Mouse (Mus musculus) heart, embryonic 15.5 days (tissue): ENCODE measurements at regions not wholly inside any gene's neighbourhood (a gene's known extent, or its start where the extent isn't known, plus 50 kb on each side); places are given as distances from the start of the nearest gene placed in this dataset.

Source experiments
- ATAC-seq: fragments of 200-750 bp; cut with Nextera tagmentation; replicated peaks from 2 replicates; pipeline ENCODE4 v1.8.0; 2017; ENCODE audit warnings: low read depth, moderate TSS enrichment; ENCODE audit not compliant: insufficient number of reproducible peaks, insufficient read depth, low FRiP score
- H3K27ac ChIP-seq: fragments of 300-500 bp; sonication (generic); 2 replicates; pipeline ENCODE4 v1.5.1; 2015; ENCODE audit warnings: mild to moderate bottlenecking, inconsistent platforms
- H3K27me3 ChIP-seq: fragments of 300-500 bp; sonication (generic); 2 replicates; pipeline ENCODE4 v1.6.1; 2015; ENCODE audit warnings: inconsistent platforms
- H3K36me3 ChIP-seq: fragments of 300-500 bp; sonication (generic); 2 replicates; pipeline ENCODE4 v1.6.1; 2015; ENCODE audit warnings: mild to moderate bottlenecking, inconsistent platforms
- H3K4me1 ChIP-seq: fragments of 300-500 bp; sonication (generic); replicated peaks from 2 replicates; pipeline ENCODE4 v1.6.1; 2015; ENCODE audit warnings: inconsistent platforms
- H3K4me2 ChIP-seq: fragments of 300-500 bp; sonication (generic); 2 replicates; pipeline ENCODE4 v1.6.1; 2015; ENCODE audit warnings: inconsistent platforms, mild to moderate bottlenecking, moderate library complexity
- H3K4me3 ChIP-seq: fragments of 300-500 bp; sonication (generic); 2 replicates; pipeline ENCODE4 v1.5.1; 2015; ENCODE audit warnings: mild to moderate bottlenecking, inconsistent platforms
- H3K9ac ChIP-seq: fragments of 300-500 bp; sonication (generic); 2 replicates; pipeline ENCODE4 v1.6.1; 2015; ENCODE audit warnings: mild to moderate bottlenecking, inconsistent platforms
- H3K9me3 ChIP-seq: fragments of 300-500 bp; sonication (generic); replicated peaks from 2 replicates; pipeline ENCODE4 v1.6.1; 2016; ENCODE audit warnings: inconsistent platforms
- WGBS: fragments of 180-500 bp; shearing (Covaris S2); methylation state at CpG from one replicate; pipeline ENCODE4 v1.1.7; 2015; ENCODE audit warnings: mixed read lengths; 5-methylcytosine and 5-hydroxymethylcytosine counted together

GRCm38 (mm10) chr17:87569981-87570380 lies 65.8 kb upstream of the Epcam start:
- no peak overlapping the region for H3K9ac ChIP-seq
- H3K9me3 ChIP-seq, result no peaks in the 10 kb centered on the region
- no peak overlapping the region for H3K4me3 ChIP-seq
- WGBS, result 76% methylated on average over 9 of the region's 9 CpGs
- 0 out of 2 replicates have a peak, but pooled peaks cover 7% of the 10 kb centered on the region for H3K27me3 ChIP-seq
- no peak for ATAC-seq
- H3K4me1 ChIP-seq, result peaks cover 6% of the 10 kb centered on the region; the same call in 1 of the 2 replicates
- no peaks in the 10 kb centered on the region for H3K36me3 ChIP-seq
- H3K4me2 ChIP-seq, result no peak overlapping the region
- H3K27ac ChIP-seq, result no peak overlapping the region

- WGBS, result 51% methylated on average over 18 of the region's 18 CpGs
- Histone ChIP-seq H3K27me3 (0 out of 2 replicates have a peak, but pooled peaks cover 7% of the 10 kb centered on the region), H3K9me3 (no peaks in the 10 kb centered on the region), H3K36me3 (no peaks in the 10 kb centered on the region), H3K9ac (no peak overlapping the region), H3K4me2 (peak overlapping the region; percentile 63), H3K27ac (no peak overlapping the region), H3K4me1 (peaks cover 6% of the 10 kb centered on the region; the same call in 1 of the 2 replicates), H3K4me3 (peak overlapping the region; percentile 35; the same call in 1 of the 2 replicates)
- ATAC-seq, result no peak; the same call in 1 of the 2 replicates
Observed at GRCm38 (mm10) chr17:87570676-87571344, 65.0 kb upstream of the Epcam start.

- H3K36me3 ChIP-seq, result no peaks in the 10 kb centered on the region
- H3K4me1 ChIP-seq, result peaks cover 6% of the 10 kb centered on the region; the same call in 1 of the 2 replicates
- no peaks in the 10 kb centered on the region for H3K9me3 ChIP-seq
- H3K4me2 ChIP-seq, result peak overlapping the region; percentile 63
- no peak overlapping the region for H3K9ac ChIP-seq
- H3K4me3 ChIP-seq, result peak overlapping the region; percentile 35
- ATAC-seq, result peak; percentile 69; the same call in 1 of the 2 replicates
- 7% methylated on average over 18 of the region's 18 CpGs for WGBS
- 0 out of 2 replicates have a peak, but pooled peaks cover 7% of the 10 kb centered on the region for H3K27me3 ChIP-seq
- no peak overlapping the region for H3K27ac ChIP-seq
Observed at GRCm38 (mm10) chr17:87571345-87571932, 64.3 kb upstream of the Epcam start.

- Histone ChIP-seq H3K27me3 (no peaks in the 10 kb centered on the region), H3K4me3 (no peak overlapping the region), H3K4me2 (no peak overlapping the region), H3K4me1 (no peaks in the 10 kb centered on the region; the same call in 1 of the 2 replicates), H3K27ac (no peak overlapping the region), H3K36me3 (no peaks in the 10 kb centered on the region), H3K9ac (no peak overlapping the region), H3K9me3 (peaks cover 4% of the 10 kb centered on the region; the same call in 1 of the 2 replicates)
- WGBS, result 47% methylated on average over 6 of the region's 6 CpGs
- no peak for ATAC-seq
Observed at GRCm38 (mm10) chr17:87583575-87583974, 52.2 kb upstream of the Epcam start.

GRCm38 (mm10) chr17:87585355-87585754 lies 50.4 kb upstream of the Epcam start:
- ATAC-seq, result no peak
- Histone ChIP-seq H3K4me1 (no peaks in the 10 kb centered on the region; the same call in 1 of the 2 replicates), H3K36me3 (no peaks in the 10 kb centered on the region), H3K27me3 (no peaks in the 10 kb centered on the region), H3K4me2 (no peak overlapping the region), H3K9ac (no peak overlapping the region), H3K4me3 (no peak overlapping the region), H3K9me3 (peaks cover 4% of the 10 kb centered on the region; the same call in 1 of the 2 replicates), H3K27ac (no peak overlapping the region)
- 63% methylated on average over 6 of the region's 6 CpGs for WGBS
